Mouse (Mus musculus): ENCODE measurements around the gene Slc11a2.

Slc11a2 gene

DNA sequence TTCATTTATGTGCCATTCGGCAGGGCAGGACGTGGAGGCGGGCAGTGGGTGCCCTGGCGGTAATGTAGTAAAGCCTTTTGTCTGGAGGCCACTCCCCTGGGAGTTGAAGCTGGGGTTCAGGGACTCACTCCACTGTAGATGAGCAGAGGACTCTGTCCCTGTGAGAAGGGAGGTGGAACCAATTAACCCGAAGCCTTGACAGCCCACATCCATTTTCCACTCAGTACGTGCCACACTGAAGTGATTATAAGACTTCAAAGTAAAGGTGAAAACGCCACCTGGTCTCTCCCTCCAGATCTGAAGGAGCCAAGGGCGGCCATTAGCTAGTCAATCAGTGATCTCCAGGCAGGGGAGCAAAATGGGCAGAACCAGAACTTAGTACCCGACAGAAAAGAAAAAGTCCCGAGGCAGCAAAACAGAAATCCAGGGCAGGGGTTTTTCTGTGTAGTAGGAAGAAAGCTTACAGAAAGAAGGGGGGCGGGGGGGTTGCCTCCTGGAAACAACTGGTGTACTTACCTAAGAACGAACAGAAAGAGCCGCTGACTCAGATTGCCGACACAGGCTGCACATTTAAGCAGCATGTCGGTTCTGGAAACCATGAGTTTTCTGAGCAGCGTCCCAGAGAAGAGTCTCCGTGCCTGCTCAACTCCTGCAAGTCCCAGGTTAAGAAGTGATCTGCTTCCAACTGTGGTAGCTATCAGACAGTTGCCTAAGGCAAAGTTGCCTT is at the start of gene Slc11a2:
Gene Slc11a2, minus strand, starts transcription at position 677 of the 727 bp plus-strand sequence.
- DNase-seq (ENCODE audit: low spot score), result no peak

DNA sequence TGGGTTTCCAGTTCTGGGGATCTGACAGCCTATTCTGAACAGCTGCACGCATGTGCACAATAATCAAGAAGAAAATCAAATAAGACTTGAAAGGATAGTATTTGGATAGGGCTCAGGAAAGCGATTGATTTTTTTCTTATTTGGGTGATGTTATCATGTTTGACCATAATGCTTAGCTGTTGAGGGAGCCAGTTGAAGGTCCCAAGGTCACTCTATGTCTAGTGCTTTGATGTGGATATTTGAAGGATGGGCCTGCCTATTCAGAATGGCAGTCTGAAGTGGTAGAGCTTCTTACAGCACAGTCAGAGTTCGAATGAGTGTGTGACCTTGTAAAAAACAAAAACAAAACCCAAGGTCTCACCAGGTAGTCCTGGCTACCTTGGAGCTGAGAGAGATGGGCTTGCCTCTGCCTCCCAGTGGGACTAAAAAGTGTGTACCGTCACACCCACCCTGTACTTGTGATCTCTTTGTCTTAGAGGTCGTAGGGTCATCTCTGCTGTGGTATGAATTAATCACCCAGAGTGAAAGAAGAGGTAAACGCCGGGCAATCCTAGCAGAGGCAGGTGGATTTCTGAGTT is 49.1 kb upstream of the Slc11a2 start:
- DNase-seq (ENCODE audit: low spot score), result no peak

DNA sequence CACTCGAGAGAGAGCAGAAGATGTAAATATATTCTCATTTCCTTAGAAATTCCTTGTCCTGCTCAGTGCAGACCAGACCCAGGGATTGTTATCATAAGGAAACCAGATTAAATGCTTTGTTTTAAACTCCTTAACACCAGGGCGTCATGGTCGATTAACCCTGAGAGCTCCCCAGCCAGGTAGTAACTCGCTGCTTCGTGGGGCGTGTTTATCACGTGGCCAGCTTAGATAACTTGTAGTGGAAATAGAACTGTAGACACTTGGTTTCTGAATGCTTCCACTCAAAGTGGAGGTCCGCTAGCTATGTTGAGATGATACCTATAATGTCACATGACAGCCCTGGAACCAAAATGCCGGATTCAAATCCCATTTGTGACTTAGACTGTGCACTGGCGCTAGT is 45.2 kb upstream of the Slc11a2 start:
- DNase-seq (ENCODE audit: low spot score), result no peak

DNA sequence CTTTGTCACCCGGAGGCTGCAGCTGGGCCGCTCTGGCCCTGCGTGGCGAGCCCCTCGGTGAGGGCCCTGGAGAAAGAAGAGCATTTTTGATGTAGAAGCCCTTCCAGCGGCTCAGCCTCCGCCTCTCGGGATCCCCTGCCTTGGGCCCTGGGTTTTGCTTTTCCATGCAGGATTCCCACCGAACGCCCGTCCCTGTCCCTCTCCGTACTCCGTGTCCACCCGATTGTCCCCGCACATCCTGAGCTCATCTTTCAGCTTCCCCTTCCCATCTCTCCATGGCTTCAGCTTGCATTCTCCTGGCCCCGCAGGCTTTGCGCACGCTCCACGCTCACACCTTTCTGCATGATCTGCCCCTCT is 44.3 kb upstream of the Slc11a2 start:
- DNase-seq (ENCODE audit: low spot score), result no peak

DNA sequence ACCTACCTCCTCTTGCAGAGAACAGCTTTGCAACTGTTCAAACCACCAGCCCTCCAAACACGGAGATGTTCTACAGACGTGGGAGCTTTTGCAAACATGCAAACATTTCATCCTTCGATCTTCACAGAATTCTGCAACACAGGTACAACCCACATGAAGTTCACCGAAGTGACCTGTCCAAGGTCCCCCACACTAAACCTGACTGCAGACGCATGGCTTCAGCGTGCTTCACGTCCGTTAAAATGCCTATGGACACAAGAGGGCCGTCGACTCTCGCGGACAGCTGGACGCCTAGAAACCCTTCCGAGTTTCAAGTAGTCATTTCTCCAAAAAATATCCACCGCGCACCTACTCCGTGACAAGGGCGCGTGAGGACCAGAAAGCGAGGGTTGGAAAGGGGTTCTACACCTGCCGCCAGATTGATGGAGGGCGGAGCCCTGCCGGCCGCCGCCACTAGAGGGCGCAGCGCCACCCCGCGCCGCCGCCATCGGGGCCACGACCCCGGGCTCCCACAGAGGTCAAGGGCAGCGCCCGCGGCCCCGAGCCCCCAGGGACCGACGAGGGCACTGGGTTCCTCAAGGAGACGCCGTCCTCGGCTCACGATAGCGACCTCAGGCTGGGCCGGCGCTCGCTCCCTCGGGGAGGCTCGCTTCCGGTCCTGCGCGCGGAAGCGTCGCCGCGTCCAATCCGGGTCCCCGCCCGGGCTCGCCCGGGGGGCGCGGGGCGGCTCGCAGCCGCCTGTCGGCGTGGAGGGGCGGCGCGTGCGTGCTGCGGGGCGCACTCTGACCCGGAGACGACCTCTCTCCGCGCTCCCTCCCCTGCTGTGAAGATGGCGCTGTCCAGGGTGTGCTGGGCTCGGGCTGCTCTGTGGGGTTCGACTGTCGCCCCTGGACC is 43.7 kb upstream of the Slc11a2 start, which contains the start of gene Letmd1:
Gene Letmd1, plus strand, starts transcription at position 729 of the 894 bp plus-strand sequence.
- DNase-seq (ENCODE audit: low spot score), result peak; percentile 90

DNA sequence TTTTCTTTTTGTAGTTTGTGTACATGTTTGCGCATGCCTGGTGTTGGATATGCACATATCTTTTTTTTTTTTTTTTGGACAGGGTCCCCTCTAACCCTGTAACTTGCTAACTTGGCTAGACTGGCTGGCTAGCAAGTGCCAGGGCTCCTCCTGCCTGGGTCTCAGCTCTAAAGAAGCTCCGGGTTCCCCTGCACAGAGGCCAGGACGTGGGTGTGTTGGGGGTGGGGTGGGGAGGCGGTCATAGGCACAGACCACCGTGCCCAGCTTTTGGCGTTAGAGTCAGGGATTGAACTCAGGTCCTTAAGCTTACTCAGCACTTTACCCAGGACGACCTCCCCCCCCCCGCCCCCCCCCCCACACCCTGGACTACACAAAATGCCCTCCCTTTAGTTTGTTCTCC is 42.9 kb upstream of the Slc11a2 start:
- DNase-seq (ENCODE audit: low spot score), result no peak

DNA sequence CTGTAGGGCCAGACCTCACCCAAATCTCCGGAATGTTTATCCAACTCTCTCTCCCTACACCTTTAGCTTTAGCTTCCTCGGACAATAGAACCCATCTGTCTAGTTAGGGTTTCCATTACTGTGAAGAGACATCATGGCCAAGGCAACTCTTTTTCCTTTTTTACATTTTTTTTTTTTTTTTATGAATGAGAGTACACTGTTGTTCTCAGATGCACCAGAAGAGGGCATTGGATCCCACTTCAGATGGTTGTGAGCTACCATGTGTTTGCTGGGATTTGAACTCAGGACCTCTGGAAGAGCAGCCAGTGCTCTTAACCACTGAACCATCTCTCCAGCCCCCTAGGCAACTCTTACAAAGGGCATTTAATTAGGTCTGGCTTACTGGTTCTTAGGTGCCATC is 40.6 kb upstream of the Slc11a2 start:
- DNase-seq (ENCODE audit: low spot score), result no peak

DNA sequence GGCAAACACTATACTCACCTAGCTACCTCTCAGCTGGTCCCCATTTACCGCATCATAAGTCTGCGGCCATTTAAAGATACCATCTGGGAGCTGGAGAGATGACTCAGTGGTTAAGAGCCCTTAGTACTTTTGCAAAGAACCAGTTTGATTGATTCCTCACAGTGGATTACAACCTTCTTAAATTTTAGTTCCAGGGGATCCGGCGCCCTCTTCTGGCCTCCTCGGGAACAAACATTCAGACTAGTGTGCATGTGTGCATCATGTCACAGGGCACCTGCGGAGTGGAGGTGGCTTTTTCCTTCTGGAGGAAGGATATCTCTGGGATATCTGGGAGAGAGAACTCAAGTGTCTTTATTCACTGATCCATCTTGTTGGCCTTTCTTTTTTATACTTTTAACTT is 38.8 kb upstream of the Slc11a2 start:
- DNase-seq (ENCODE audit: low spot score), result peak; percentile 62

DNA sequence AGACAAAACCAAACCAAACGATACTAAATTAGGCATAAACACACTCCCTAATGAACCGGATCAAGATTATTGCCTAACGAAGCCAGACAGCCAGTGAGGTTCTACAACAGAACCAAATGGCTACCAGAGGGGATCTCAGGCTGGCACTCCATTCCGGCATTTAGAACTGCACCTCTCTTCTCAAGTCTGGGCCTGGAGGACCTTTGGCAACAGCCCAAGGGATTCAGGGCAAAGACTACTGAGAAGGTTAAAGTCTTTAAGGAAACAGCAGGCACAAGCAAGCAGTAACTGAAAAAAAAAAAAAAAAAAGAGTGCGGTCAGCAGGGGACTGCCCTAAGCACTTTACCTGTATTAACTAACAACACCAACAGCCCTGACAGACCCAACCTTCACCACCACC is 37.2 kb upstream of the Slc11a2 start:
- no peak for DNase-seq (ENCODE audit: low spot score)

DNA sequence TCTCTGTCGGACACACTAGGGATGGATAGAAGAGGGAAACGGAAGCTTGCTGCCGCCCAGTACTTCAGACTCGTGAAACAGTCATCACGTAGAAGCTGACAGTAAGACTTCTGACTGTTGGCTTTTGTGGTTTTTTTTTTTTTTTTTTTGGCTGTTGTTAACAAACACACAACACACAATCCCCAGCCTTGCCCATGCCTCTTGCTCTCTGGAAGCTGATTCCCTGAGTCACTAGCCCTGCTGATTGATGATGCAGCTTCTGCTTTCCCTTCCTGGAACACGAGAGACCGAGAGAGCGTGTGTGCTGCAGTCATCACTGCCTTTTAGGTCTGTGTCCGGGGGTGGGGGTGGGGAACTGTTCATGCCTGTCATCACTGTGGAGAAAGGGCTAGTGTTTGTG is 36.8 kb upstream of the Slc11a2 start:
- DNase-seq (ENCODE audit: low spot score), result no peak

DNA sequence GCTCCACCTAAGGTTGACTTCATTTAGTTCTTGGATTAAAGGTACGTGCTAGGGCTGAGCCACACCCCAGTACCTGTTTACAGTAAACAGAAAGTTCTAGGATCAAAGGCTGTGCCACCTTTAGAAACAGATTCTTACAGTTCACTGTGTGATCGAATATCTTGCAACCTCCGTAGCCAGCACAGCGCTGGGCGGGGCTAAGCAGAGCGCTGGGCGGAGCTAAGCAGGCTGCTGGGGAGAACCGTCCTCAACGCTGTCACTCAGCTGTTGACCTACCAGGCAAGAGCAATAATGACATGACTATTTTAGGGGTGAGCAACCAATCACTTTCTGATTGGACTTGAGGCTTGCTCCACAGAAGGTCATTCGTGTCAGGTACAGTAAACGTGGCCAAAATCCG is 36.1 kb upstream of the Slc11a2 start:
- DNase-seq (ENCODE audit: low spot score), result no peak

DNA sequence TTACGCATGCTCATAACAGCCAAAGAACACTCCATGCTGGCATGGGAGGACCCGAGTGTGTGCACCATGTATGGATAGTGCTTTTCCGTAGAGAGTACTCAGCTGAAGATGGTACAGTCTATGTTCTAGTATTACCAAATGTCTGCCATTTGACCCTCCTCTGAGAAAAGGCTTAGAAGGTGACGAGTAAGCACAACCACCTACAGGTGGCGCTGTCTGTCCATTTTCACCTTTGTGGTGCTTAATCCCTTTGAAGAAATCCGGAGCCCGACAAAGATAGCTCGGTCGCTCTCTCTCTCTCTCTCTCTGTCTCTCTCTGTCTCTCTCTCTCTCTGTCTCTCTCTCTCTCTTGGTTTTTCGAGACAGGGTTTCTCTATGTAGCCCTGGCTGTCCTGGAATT is 33.2 kb upstream of the Slc11a2 start:
- peak; percentile 40 for DNase-seq (ENCODE audit: low spot score)

DNA sequence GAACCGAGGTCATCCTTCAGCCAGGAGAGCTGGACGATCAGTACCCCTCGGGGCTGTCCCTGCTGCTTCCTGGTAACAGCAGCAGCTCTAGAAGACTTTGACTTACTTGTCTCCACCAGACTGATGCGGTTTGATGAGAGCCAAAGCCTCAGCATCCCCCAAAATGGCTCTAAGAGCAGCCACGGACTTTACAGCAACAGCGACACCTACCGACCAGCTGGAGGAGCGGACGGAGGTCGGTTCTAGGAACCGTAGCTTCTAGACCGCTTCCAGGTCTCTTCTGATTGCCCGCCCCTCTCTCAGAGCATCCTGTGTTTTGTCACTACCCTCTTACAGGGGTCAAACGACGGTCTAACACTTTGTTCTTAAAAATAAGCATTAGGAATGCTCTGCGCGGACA is 32.5 kb upstream of the Slc11a2 start:
- peak; percentile 65 for DNase-seq (ENCODE audit: low spot score)

DNA sequence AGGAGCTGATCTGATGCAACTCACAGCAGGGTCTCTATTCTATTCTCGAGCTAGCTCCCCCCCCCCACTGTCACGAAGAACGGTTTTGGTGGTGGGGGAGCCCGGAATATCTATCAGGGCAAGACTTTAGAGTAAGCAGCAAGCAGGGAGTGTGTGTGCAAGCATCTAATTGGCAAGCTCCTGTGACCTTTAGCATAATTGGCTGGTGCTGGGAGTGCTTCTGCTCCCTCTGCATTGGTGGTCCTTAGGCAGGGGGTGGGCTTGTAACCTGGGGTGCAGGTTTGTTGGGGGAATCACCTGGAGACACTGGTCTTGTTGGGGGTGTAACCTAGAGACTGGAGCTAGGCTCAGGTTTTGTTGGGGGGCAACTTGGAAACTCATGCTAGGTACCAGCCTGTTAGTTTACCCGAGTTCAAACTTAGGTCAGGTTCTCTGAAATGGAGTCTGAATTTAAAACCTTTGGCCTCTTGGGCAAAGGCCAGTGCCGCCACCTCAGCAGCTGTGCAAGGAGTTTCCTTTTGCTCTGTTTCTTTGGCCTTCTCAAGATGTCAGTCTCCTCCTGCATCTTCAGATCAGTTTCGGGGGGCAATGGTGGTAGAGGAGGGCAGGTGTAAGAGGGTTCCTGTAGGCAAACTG is 31.6 kb upstream of the Slc11a2 start:
- no peak for DNase-seq (ENCODE audit: low spot score)

DNA sequence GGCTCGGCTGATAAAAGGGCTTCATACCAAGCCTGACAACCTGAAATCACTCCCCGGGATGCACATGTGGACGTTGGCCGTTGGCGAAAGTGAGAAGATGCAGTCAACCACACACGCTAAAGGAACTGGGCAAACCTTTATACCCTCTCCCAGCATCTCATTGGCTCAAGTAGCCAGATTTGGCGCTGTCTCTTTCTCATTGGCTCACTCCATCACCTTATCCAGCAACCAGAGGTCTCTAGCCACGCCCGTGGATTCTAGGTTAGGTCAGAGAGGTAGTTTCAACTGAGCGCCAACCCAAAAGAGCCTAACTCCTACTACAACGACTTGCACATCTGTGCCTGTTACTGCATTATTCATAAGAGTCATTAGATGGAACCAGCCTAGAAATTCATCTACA is 27.6 kb upstream of the Slc11a2 start:
- no peak for DNase-seq (ENCODE audit: low spot score)

DNA sequence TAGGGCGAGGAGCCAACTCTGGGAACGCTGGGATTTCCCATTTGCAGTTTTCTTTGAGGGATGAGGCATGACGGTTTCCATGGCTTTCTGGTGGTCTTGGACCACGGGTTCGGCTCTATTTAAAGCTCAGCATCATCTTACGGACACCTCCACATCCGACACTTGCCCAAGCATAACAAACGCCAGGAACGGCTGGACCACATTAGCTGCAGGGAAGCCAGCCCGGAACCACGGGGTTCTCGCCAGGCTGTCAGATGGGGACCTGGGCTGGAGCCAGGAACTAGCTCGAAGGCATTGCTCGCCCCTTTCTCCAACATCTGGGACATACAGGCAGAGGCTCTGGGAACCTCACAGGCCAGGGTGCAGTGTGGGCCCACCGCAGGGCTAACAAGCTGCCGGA is 26.4 kb upstream of the Slc11a2 start:
- peak; percentile 29 for DNase-seq (ENCODE audit: low spot score)

DNA sequence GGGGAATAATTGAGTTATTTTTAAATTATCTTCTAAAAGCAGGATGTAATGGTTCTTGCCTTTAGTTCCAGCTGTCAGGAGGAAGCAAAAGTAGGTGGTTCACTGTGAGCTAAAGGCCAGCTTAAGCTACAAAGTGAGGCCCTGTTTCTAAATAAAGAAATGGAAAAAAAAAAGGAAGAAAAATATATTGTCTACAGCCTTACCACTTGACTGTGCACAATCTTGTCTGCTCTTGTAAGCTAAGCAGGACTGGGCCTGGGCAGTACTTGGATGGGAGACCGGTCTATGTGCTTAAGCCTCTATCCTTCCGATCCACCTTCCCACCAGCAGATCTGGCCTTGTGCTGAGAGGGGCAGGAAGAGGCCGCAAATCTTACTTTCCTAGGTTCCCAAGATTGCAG is 24.6 kb upstream of the Slc11a2 start:
- DNase-seq (ENCODE audit: low spot score), result no peak

DNA sequence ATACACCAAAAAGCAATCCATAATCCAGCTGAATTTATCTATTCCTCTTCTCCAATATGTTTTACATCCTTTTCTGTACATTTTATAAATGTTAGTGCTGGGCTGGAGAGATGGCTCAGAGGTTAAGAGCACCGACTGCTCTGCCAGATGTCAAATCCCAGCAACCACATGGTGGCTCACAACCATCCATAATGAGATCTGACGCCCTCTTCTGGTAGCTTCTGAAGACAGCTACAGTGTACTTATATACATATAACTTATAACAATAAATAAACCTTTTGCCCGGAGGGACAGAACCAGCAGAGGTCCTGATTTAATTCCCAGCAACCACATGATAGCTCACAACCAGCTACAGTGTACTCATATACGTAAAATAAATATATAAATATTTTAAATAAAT is 23.7 kb upstream of the Slc11a2 start:
- no peak for DNase-seq (ENCODE audit: low spot score)

DNA sequence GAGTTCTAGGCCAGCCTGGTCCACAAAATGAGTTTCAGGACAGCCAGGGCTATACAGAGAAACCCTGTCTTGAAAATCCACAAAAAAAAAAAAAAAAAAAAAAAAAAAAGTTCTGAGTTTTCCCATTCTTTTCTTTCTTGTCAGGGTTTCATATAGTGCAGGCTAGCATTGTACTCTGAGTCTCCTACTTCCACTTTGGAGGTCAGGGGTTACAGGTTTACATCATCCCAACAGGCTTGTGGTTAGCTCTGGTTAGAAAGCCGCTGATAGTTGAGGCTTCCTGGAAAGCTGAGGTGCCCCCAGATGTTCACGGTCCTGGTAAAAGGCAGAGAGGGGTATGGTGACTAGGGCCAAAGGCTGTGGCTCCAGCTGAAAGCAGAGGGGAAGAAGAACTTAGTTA is 22.0 kb upstream of the Slc11a2 start:
- DNase-seq (ENCODE audit: low spot score), result no peak

DNA sequence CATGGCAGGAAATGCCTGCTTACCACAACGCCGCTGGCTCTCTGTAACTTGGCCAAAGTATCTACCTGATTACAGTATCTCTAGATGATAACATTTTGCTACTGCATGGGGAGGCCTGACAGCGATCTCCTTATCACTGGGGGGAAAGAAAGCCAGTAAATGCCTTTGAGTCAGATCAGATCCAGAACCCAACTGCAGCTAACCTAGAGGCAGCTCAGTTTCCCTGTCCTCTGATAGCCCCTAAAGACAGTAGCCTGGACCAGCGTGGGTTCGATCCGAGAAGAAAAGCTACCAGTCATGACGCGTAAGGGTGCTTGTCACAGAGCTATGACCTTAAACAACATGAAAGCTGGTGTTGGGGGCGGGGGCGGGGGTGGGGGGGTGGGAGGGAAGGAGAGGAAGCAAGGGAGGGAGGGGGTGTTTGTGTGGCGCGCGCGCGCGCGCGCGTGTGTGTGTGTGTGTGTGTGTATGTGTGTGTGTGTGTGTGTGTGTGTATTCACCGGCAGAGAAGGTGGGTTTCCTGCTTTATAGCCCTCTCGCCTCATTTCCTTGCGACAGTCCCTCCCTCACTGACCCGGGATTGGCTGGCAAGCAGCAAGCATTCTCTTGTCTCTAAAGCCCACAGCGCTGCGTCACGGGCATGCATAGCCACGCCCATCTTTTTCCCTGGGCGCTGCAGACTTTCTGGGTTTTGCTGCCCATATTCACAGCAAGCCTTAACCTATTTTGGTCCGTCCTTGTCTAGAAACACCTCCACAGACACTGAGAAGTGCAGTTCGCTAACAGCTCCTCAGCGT is 18.5 kb upstream of the Slc11a2 start:
- peak; percentile 80 for DNase-seq (ENCODE audit: low spot score)

DNA sequence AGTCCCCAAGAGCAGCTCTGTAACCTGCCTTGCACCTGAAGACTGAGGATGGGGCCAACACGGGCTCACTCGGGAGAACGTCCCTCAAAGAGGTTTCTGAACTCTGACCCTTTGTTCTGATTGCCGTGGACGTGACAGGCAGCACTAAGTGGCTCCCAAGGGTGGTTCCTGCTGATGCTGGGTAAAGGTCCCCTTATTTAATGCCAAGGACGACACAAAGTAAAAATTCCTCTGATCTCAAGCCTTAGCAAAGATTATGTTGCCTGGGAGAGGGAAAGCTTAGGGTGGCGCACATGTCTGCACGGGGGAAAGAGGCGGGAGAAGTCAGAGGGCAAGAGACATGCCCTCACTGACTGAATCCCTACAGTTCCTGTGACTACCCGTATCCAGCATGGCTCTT is 11.6 kb upstream of the Slc11a2 start:
- no peak for DNase-seq (ENCODE audit: low spot score)

DNA sequence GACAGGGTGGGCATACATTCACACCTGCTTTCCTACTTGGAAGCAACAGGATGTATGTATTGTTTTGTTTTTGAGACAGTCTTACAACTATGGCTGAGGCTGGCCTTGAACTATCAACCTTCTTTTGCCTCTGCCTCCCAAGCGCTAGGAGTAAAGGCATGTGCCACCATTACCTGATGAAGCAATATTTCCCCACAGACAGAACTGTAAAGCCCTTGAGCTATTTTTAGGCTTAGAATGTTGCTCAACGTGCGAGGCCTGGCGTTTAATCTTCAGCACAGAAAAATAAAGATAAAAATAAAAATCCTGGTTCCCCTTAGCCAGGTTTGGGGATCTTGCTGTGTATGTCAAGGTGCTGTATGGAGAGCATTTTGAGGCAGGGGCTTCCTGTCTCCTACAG is 11.2 kb upstream of the Slc11a2 start:
- DNase-seq (ENCODE audit: low spot score), result no peak

All from ovary, postnatal 36 days (tissue).